Mouse (Mus musculus): Measurements from ENCODE around the gene Gm11273. TPM values are rescaled to one million over a fixed set of nuclear protein-coding genes. Genes with fewer than 3 reads are reported as not detected.

Gene Gm11273
- total RNA-seq, 2 experiments from 2014 or later, result 60.5 to 66.3 TPM

DNA sequence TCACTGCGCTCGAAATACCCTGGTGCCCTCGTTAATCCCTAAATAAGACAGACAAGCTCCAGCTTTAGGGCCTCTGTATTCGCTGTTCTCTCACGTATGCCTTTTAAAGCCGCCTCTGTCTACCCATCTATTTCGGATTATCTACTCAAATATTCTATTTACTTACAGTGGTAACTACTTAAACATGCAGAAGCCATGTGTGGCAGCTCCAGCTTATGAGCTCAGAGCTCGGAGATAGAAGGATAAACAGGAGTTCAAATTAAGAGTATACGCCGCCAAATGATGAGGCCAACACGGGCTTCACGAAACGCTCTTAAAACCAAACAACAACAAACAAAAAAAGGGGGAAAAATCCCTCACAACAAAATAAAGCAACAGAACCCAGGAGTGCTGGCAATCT lies 48.2 kb downstream of the Gm11273 start:
- no peak for DNase-seq (ENCODE audit: low spot score in 2 of 2)

Other genes starting within 250 kb of the Gm11273 start
- gene Gpx5, start 208.7 kb downstream of the Gm11273 start, total RNA-seq (2021), result not detected
- under 1 TPM; 0.33 to 0.37 TPM for gene Gpx6, start 189.3 kb downstream of the Gm11273 start, total RNA-seq (2021)
- gene Olfr1367, start 154.5 kb downstream of the Gm11273 start, total RNA-seq (2021), result not detected
- 1 to 10 TPM; 8.3 to 8.9 TPM for gene Zscan12, start 138.6 kb downstream of the Gm11273 start, total RNA-seq (2021)
- gene Zkscan3, start 98.7 kb downstream of the Gm11273 start, total RNA-seq (2021), result 10 to 100 TPM; 36.0 to 38.1 TPM
- 1 to 10 TPM in 1 of 2 experiments, under 1 TPM in 1; 0.98 to 1.5 TPM for gene Pgbd1, start 60.4 kb downstream of the Gm11273 start, total RNA-seq (2021)
- gene Zscan26, start 47.7 kb downstream of the Gm11273 start, total RNA-seq (2021), result 10 to 100 TPM; 58.1 to 60.4 TPM
- gene Nkapl, start 32.9 kb downstream of the Gm11273 start, total RNA-seq (2021), result under 1 TPM; 0.58 to 0.84 TPM
- gene Zkscan4, start 22.5 kb downstream of the Gm11273 start, total RNA-seq (2021), result 1 to 10 TPM; 5.7 to 6.4 TPM
- gene Gm10065, start 22.0 kb downstream of the Gm11273 start, total RNA-seq (2021), result not detected
- gene AK157302, start 6.2 kb downstream of the Gm11273 start, total RNA-seq (2021), result 10 to 100 TPM; 21.6 to 25.9 TPM
- 10 to 100 TPM; 13.1 to 18.5 TPM for gene Zkscan8, start 29.7 kb upstream of the Gm11273 start, total RNA-seq (2021)
- not detected for gene Olfr1366, start 41.4 kb upstream of the Gm11273 start, total RNA-seq (2021)
- gene Olfr1535, start 58.5 kb upstream of the Gm11273 start, total RNA-seq (2021), result not detected
- gene Olfr1364, start 80.3 kb upstream of the Gm11273 start, total RNA-seq (2021), result not detected
- gene Olfr1362, start 112.6 kb upstream of the Gm11273 start, total RNA-seq (2021), result not detected
- not detected for gene Olfr11, start 141.1 kb upstream of the Gm11273 start, total RNA-seq (2021)
- not detected for gene Olfr1361, start 162.0 kb upstream of the Gm11273 start, total RNA-seq (2021)
- not detected for gene Olfr1360, start 176.0 kb upstream of the Gm11273 start, total RNA-seq (2021)
- not detected for gene Olfr1359, start 196.7 kb upstream of the Gm11273 start, total RNA-seq (2021)
- gene Hist1h2bl, start 214.7 kb upstream of the Gm11273 start, total RNA-seq (2021), result 10 to 100 TPM; 20.0 to 20.4 TPM
- 10 to 100 TPM; 20.3 to 34.8 TPM for gene Hist1h2ai, start 215.0 kb upstream of the Gm11273 start, total RNA-seq (2021)
- 10 to 100 TPM; 57.9 to 62.6 TPM for gene Hist1h3h, start 216.2 kb upstream of the Gm11273 start, total RNA-seq (2021)
- gene Hist1h2bm, start 220.6 kb upstream of the Gm11273 start, total RNA-seq (2021), result 1 to 10 TPM; 2.7 to 2.9 TPM
- gene Hist1h4j, start 233.6 kb upstream of the Gm11273 start, total RNA-seq (2021), result 10 to 100 TPM; 21.0 to 22.9 TPM
- 100 to 1,000 TPM; 420 to 436 TPM for gene Hist1h4k, start 249.1 kb upstream of the Gm11273 start, total RNA-seq (2021)